Mouse (Mus musculus): ENCODE measurements around the gene Btn1a1. TPM values are rescaled to one million over a fixed set of nuclear protein-coding genes. Genes with fewer than 3 reads are reported as not detected.
A peak's percentile ranks its signal among the peaks of the same experiment; 100 is the strongest.

The Btn1a1 gene
- polyA plus RNA-seq, 2 experiments = 0.31 TPM; not detected in 1

GRCm38 (mm10) chr13:23501511-23501910 is 35.8 kb upstream of the Btn1a1 start:
- Histone ChIP-seq H3K27ac (replicated peaks; ENCODE audit: low read depth, low read length) (no peak overlapping the region), H3K4me2 (replicated peaks; ENCODE audit: low read depth, low read length, severe bottlenecking) (0 out of 2 replicates have a peak overlapping the region, but pooled peaks have one; percentile 6), H3K9me3 (ENCODE audit: control insufficient read depth, low read length) (no peaks in the 10 kb centered on the region), H3K4me3 (replicated peaks; ENCODE audit: low read length) (no peak overlapping the region), H3K27me3 (ENCODE audit: control insufficient read depth, insufficient read depth, low read length) (no peaks in the 10 kb centered on the region), H3K9ac (ENCODE audit: low read depth, low read length, severe bottlenecking) (no peak overlapping the region), H3K4me1 (ENCODE audit: control insufficient read depth, insufficient read depth, low read length) (0 out of 2 replicates have a peak, but pooled peaks cover 6% of the 10 kb centered on the region), H3K36me3 (ENCODE audit: control insufficient read depth, insufficient read depth, low read length) (no peaks in the 10 kb centered on the region)
- ATAC-seq (ENCODE audit: low FRiP score, low read depth) = no peak
- no peak for DNase-seq (ENCODE audit: low spot score)
- TF ChIP-seq POLR2A (IDR thresholded peaks at IDR 0.05; ENCODE audit: borderline replicate concordance, extremely low read depth, insufficient read depth, insufficient read length) = no peak
- 18% methylated on average over 5 of the region's 5 CpGs for WGBS

GRCm38 (mm10) chr13:23500424-23501200 is 34.9 kb upstream of the Btn1a1 start:
- no peaks in the 10 kb centered on the region for H3K9me3 ChIP-seq (ENCODE audit: control insufficient read depth, low read length)
- no peak overlapping the region for H3K4me3 ChIP-seq (replicated peaks; ENCODE audit: low read length)
- WGBS = 4% methylated on average over 17 of the region's 17 CpGs
- peak; percentile 84 for ATAC-seq (ENCODE audit: low FRiP score, low read depth)
- no peak overlapping the region for H3K9ac ChIP-seq (ENCODE audit: low read depth, low read length, severe bottlenecking)
- no peak overlapping the region; the same call in 1 of the 2 replicates for H3K4me2 ChIP-seq (replicated peaks; ENCODE audit: low read depth, low read length, severe bottlenecking)
- no peak overlapping the region for H3K27ac ChIP-seq (replicated peaks; ENCODE audit: low read depth, low read length)
- no peaks in the 10 kb centered on the region for H3K36me3 ChIP-seq (ENCODE audit: control insufficient read depth, insufficient read depth, low read length)
- peak; percentile 86 for DNase-seq (ENCODE audit: low spot score)
- TF ChIP-seq POLR2A (IDR thresholded peaks at IDR 0.05; ENCODE audit: borderline replicate concordance, extremely low read depth, insufficient read depth, insufficient read length) = no peak
- H3K27me3 ChIP-seq (ENCODE audit: control insufficient read depth, insufficient read depth, low read length) = no peaks in the 10 kb centered on the region
- 0 out of 2 replicates have a peak, but pooled peaks cover 4% of the 10 kb centered on the region for H3K4me1 ChIP-seq (ENCODE audit: control insufficient read depth, insufficient read depth, low read length)

GRCm38 (mm10) chr13:23499943-23500342 is 34.2 kb upstream of the Btn1a1 start:
- no peaks in the 10 kb centered on the region for H3K9me3 ChIP-seq (ENCODE audit: control insufficient read depth, low read length)
- H3K27ac ChIP-seq (replicated peaks; ENCODE audit: low read depth, low read length) = no peak overlapping the region
- no peaks in the 10 kb centered on the region for H3K27me3 ChIP-seq (ENCODE audit: control insufficient read depth, insufficient read depth, low read length)
- no peak for TF ChIP-seq POLR2A (IDR thresholded peaks at IDR 0.05; ENCODE audit: borderline replicate concordance, extremely low read depth, insufficient read depth, insufficient read length)
- DNase-seq (ENCODE audit: low spot score) (no peak), ATAC-seq (ENCODE audit: low FRiP score, low read depth) (no peak)
- H3K4me3 ChIP-seq (replicated peaks; ENCODE audit: low read length) = no peak overlapping the region
- no peaks in the 10 kb centered on the region for H3K36me3 ChIP-seq (ENCODE audit: control insufficient read depth, insufficient read depth, low read length)
- WGBS = 20% methylated on average over 7 of the region's 7 CpGs
- no peak overlapping the region for H3K9ac ChIP-seq (ENCODE audit: low read depth, low read length, severe bottlenecking)
- H3K4me2 ChIP-seq (replicated peaks; ENCODE audit: low read depth, low read length, severe bottlenecking) = no peak overlapping the region
- H3K4me1 ChIP-seq (ENCODE audit: control insufficient read depth, insufficient read depth, low read length) = no peaks in the 10 kb centered on the region

GRCm38 (mm10) chr13:23498653-23499052 is 33.0 kb upstream of the Btn1a1 start:
- DNase-seq (ENCODE audit: low spot score) = peak; percentile 29
- WGBS = 2% methylated on average over 10 of the region's 10 CpGs
- Histone ChIP-seq H3K4me3 (replicated peaks; ENCODE audit: low read length) (peak overlapping the region; percentile 23), H3K36me3 (ENCODE audit: control insufficient read depth, insufficient read depth, low read length) (no peaks in the 10 kb centered on the region), H3K9me3 (ENCODE audit: control insufficient read depth, low read length) (no peaks in the 10 kb centered on the region), H3K4me2 (replicated peaks; ENCODE audit: low read depth, low read length, severe bottlenecking) (peak overlapping the region; percentile 39), H3K27ac (replicated peaks; ENCODE audit: low read depth, low read length) (no peak overlapping the region), H3K27me3 (ENCODE audit: control insufficient read depth, insufficient read depth, low read length) (no peaks in the 10 kb centered on the region), H3K4me1 (ENCODE audit: control insufficient read depth, insufficient read depth, low read length) (no peaks in the 10 kb centered on the region), H3K9ac (ENCODE audit: low read depth, low read length, severe bottlenecking) (no peak overlapping the region)
- peak; percentile 48; the same call in 1 of the 2 replicates for ATAC-seq (ENCODE audit: low FRiP score, low read depth)
- no peak for TF ChIP-seq POLR2A (IDR thresholded peaks at IDR 0.05; ENCODE audit: borderline replicate concordance, extremely low read depth, insufficient read depth, insufficient read length)

GRCm38 (mm10) chr13:23497656-23498321 is 32.1 kb upstream of the Btn1a1 start:
- DNase-seq (ENCODE audit: low spot score) (no peak), ATAC-seq (ENCODE audit: low FRiP score, low read depth) (no peak)
- Histone ChIP-seq H3K9me3 (ENCODE audit: control insufficient read depth, low read length) (no peaks in the 10 kb centered on the region), H3K4me2 (replicated peaks; ENCODE audit: low read depth, low read length, severe bottlenecking) (peak overlapping the region; percentile 39), H3K9ac (ENCODE audit: low read depth, low read length, severe bottlenecking) (no peak overlapping the region), H3K4me1 (ENCODE audit: control insufficient read depth, insufficient read depth, low read length) (no peaks in the 10 kb centered on the region), H3K27ac (replicated peaks; ENCODE audit: low read depth, low read length) (no peak overlapping the region), H3K4me3 (replicated peaks; ENCODE audit: low read length) (peak overlapping the region; percentile 23), H3K36me3 (ENCODE audit: control insufficient read depth, insufficient read depth, low read length) (no peaks in the 10 kb centered on the region), H3K27me3 (ENCODE audit: control insufficient read depth, insufficient read depth, low read length) (no peaks in the 10 kb centered on the region)
- 4% methylated on average over 19 of the region's 19 CpGs for WGBS
- no peak for TF ChIP-seq POLR2A (IDR thresholded peaks at IDR 0.05; ENCODE audit: borderline replicate concordance, extremely low read depth, insufficient read depth, insufficient read length)

All from limb, embryonic 14.5 days (tissue).